ENCODE assay signal across 13 mouse cellular contexts in genomic region chr14:100735276-100735675, GRCm38 (mm10).
"Had no signal": no experiment of that assay in that cellular context is flagged by ENCODE, and none has a peak within 500 bp of the region (broad histone marks: within the 10 kb centered on the region; RNA-seq: fewer than 3 reads in every experiment).

No protein-coding gene starts in this region.

- H3K27me3 ChIP-seq: kidney, embryonic 15.5 days; midbrain, embryonic 12.5 days; neural tube, embryonic 15.5 days had no signal

- H3K9ac ChIP-seq: kidney, embryonic 15.5 days; liver, embryonic 14.5 days; midbrain, embryonic 12.5 days; neural tube, embryonic 15.5 days had no signal

- H3K4me2 ChIP-seq: kidney, embryonic 15.5 days; midbrain, embryonic 12.5 days; neural tube, embryonic 15.5 days had no signal

- H3K4me1 ChIP-seq: kidney, embryonic 15.5 days; midbrain, embryonic 12.5 days; neural tube, embryonic 15.5 days had no signal

- H3K9me3 ChIP-seq: kidney, embryonic 15.5 days; midbrain, embryonic 12.5 days; neural tube, embryonic 15.5 days had no signal

- DNase-seq: kidney, adult 18-20 months; kidney, postnatal 14 days; layer of hippocampus, adult 9-11 months; lung, adult 18-20 months; right cerebral cortex, adult 18-20 months; right cerebral cortex, postnatal 25 days; thymus, postnatal 4 days had no signal

- H3K36me3 ChIP-seq: kidney, embryonic 15.5 days; midbrain, embryonic 12.5 days; neural tube, embryonic 15.5 days had no signal

- H3K27ac ChIP-seq: kidney, embryonic 15.5 days; liver, embryonic 14.5 days; midbrain, embryonic 12.5 days; neural tube, embryonic 15.5 days; stomach, postnatal 0 days had no signal

- H3K4me3 ChIP-seq: kidney, embryonic 15.5 days; midbrain, embryonic 12.5 days; myocyte; neural tube, embryonic 15.5 days had no signal
